Mouse (Mus musculus): ENCODE data around the gene Hpn. TPM values are rescaled to one million over a fixed set of nuclear protein-coding genes. Genes with fewer than 3 reads are reported as not detected.

Hpn gene
- polyA plus RNA-seq, 1 experiment from 2014 or later = 0.21 TPM

Other genes with a start within 250 kb of the Hpn start
- gene Cd22, start 234.9 kb downstream of the Hpn start, polyA plus RNA-seq (2015; fragmentation: Nextera tagmentation; extraction: Ambion mirVana) = 0.06 TPM in 1 of 2 replicates, not detected in the other
- gene Mag, start 200.4 kb downstream of the Hpn start, polyA plus RNA-seq (2015; fragmentation: Nextera tagmentation; extraction: Ambion mirVana) = 4.5 and 4.7 TPM in 2 replicates
- not detected in 2 replicates for gene Hamp2, start 190.6 kb downstream of the Hpn start, polyA plus RNA-seq (2015; fragmentation: Nextera tagmentation; extraction: Ambion mirVana)
- gene Hamp, start 171.3 kb downstream of the Hpn start, polyA plus RNA-seq (2015; fragmentation: Nextera tagmentation; extraction: Ambion mirVana) = not detected in 2 replicates
- 28.6 and 29.6 TPM in 2 replicates for gene Usf2, start 158.5 kb downstream of the Hpn start, polyA plus RNA-seq (2015; fragmentation: Nextera tagmentation; extraction: Ambion mirVana)
- gene Lsr, start 141.8 kb downstream of the Hpn start, polyA plus RNA-seq (2015; fragmentation: Nextera tagmentation; extraction: Ambion mirVana) = 16.7 and 19.0 TPM in 2 replicates
- gene Fam187b, start 141.5 kb downstream of the Hpn start, polyA plus RNA-seq (2015; fragmentation: Nextera tagmentation; extraction: Ambion mirVana) = 0.60 and 0.84 TPM in 2 replicates
- gene Fxyd5, start 72.8 kb downstream of the Hpn start, polyA plus RNA-seq (2015; fragmentation: Nextera tagmentation; extraction: Ambion mirVana) = 19.0 and 24.4 TPM in 2 replicates
- gene Fxyd7, start 63.8 kb downstream of the Hpn start, polyA plus RNA-seq (2015; fragmentation: Nextera tagmentation; extraction: Ambion mirVana) = 188 and 270 TPM in 2 replicates
- gene Fxyd1, start 58.1 kb downstream of the Hpn start, polyA plus RNA-seq (2015; fragmentation: Nextera tagmentation; extraction: Ambion mirVana) = 11.2 and 17.3 TPM in 2 replicates
- 0.15 and 0.35 TPM in 2 replicates for gene Lgi4, start 55.9 kb downstream of the Hpn start, polyA plus RNA-seq (2015; fragmentation: Nextera tagmentation; extraction: Ambion mirVana)
- gene Fxyd3, start 38.6 kb downstream of the Hpn start, polyA plus RNA-seq (2015; fragmentation: Nextera tagmentation; extraction: Ambion mirVana) = not detected in 2 replicates
- gene Scn1b, start 11.7 kb upstream of the Hpn start, polyA plus RNA-seq (2015; fragmentation: Nextera tagmentation; extraction: Ambion mirVana) = 7.4 and 12.2 TPM in 2 replicates
- 239 and 246 TPM in 2 replicates for gene Gramd1a, start 40.6 kb upstream of the Hpn start, polyA plus RNA-seq (2015; fragmentation: Nextera tagmentation; extraction: Ambion mirVana)
- gene Scgb2b2, start 175.2 kb upstream of the Hpn start, polyA plus RNA-seq (2015; fragmentation: Nextera tagmentation; extraction: Ambion mirVana) = not detected in 2 replicates
- not detected in 2 replicates for gene Scgb1b2, start 176.5 kb upstream of the Hpn start, polyA plus RNA-seq (2015; fragmentation: Nextera tagmentation; extraction: Ambion mirVana)
- gene Scgb2b3, start 246.8 kb upstream of the Hpn start, polyA plus RNA-seq (2015; fragmentation: Nextera tagmentation; extraction: Ambion mirVana) = not detected in 2 replicates

Measured in midbrain, embryonic 16.5 days (tissue).